Mouse (Mus musculus) frontal cortex, postnatal 14 days (tissue): ENCODE measurements around the gene Klhl31.

Source experiments
- DNase-seq, 2 experiments: peaks; one replicate each; pipeline ENCODE4 v3.0.0; 2022; ENCODE audit warnings: low spot score in 2 of 2

The Klhl31 gene

DNA sequence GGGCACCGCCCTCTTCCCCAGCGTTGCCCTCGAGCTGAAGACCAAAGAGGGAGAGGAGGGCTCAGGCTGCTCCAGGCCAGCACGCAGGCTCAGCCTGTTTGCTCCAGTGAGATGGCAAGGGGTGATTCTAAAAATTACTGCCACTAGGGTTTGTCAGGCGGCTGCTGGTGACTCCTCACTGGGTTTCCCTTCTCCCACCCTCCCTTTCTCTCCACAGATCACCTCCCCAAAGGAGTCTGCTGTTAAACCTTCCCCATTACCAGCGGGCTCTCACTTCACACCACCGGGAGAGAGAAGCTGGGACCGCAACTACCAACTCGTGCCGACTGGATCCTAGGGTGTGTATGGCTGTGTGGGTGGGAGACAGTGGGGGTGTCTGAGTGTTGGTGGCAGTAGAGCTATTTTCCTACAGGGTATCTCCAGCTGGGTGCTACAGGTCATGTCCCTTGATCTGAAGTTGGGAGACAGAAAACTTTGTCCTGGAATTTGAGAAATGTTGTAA is at the start of gene Klhl31:
Gene Klhl31, plus strand, starts transcription at position 51 of the 502 bp plus-strand sequence.
- no peak for DNase-seq

DNA sequence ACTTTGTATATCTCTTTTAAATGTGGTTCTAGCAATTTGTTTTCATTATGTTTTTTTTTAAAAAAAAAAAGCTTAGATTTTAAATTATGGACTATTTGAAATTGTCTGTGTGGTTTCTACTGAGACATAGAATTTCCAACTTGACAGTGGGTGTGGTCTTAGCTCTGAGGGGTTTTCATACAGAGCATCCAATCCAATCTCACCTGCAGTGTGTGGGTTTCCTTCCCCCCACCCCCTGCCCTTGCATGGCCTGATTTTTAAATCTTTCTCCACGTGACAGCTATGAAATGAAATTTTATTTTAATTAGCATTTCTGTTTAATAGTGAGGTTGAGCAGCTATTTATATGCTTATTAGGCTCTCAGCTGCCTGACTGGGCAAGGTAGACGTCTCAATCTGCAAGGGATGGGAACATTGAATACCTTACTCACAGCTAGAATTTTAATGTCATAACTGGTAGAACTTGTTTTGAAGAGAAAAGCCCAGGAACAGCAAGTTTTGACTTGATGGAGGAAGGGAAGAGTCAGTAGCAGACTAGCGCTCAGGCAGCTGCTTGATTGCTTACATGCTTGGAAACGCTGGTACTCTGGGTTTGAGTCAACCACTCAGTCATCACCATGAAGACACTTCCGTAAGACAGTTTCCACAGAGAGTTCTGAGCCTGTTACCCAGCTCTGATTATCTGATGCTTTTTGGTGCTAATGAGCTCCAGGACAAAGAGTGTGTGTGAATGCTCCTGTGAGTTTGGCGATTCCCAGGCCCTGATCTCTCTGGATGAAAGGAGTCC is 49.3 kb upstream of the Klhl31 start:
- DNase-seq, result no peak

DNA sequence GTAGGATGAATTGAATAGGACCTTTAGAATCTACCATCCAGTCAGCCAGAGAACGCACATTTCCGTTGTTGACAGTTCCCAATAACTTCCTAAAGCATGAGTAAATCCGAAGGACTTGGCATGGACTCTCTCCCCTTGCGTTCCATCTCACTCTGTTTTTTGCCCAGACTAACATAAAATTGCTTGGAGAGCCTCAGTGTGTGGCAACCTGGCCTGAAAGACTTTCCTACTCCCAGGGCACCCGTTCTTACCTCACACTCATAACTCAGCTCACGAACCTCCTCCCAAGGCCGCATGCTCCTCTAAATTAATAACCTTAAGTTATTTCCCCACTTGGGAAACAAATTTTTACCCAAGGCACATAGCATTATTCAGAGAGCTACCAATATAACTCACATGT is 48.7 kb upstream of the Klhl31 start:
- DNase-seq, result no peak

GRCm38 (mm10) chr9:77589496-77589895 is 46.8 kb upstream of the Klhl31 start:
- DNase-seq, result no peak

- no peak for DNase-seq
Observed at GRCm38 (mm10) chr9:77592423-77592822, 43.9 kb upstream of the Klhl31 start.

- DNase-seq, result no peak
Observed at GRCm38 (mm10) chr9:77595006-77595626, 41.2 kb upstream of the Klhl31 start.

GRCm38 (mm10) chr9:77596355-77596754 is 39.9 kb upstream of the Klhl31 start:
- peak; percentile 39 to 73 for DNase-seq

- no peak for DNase-seq
Observed at GRCm38 (mm10) chr9:77598560-77598959, 37.7 kb upstream of the Klhl31 start.

- DNase-seq, result no peak
Observed at GRCm38 (mm10) chr9:77602302-77603266, 33.7 kb upstream of the Klhl31 start.

DNA sequence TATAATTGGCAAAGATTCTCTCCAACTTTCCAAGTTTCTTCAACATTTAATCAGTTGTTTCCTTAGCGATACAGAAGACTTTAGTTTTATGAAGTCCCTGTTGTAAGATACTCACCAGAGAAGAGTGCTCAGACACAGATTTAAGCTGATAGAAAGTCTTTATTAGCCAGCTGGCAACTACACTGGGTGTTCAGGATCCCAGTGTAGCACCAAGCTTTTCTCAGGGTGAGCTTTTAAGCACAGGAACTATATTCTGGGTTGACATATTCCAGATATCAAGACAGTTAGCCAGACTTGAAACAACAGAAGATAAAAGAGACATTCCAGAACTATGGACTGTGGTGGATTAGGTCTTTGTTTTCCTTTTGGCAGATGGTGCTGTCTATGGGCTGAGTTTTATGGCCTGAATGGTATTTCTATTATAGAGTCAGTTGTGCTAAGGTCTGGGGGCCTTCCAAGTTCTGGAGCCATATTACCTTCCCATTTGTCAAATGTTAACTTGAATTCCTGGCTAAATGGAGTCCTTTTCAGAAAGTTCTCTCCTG is 32.3 kb upstream of the Klhl31 start:
- DNase-seq, result no peak

DNA sequence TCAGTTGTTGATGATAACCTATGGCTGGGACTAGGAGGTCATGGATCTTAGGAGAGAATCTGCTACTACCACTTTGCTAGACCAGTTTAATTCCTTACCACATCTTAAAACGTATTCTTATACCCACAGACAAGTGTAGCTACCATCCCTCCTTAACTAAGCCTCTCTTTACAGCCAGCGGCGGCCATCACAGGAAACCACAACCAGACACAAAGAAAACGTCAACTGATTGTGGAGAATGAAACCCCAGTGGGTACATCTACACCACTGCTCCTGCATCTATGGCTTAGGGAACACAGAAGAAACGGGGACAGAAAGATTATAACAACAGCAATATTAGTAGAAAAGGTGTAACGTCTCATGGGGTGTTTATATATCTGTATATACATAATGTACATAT is 29.0 kb upstream of the Klhl31 start:
- no peak for DNase-seq

GRCm38 (mm10) chr9:77607840-77608239 is 28.5 kb upstream of the Klhl31 start:
- DNase-seq, result no peak

GRCm38 (mm10) chr9:77610811-77611210 is 25.5 kb upstream of the Klhl31 start:
- no peak for DNase-seq

DNA sequence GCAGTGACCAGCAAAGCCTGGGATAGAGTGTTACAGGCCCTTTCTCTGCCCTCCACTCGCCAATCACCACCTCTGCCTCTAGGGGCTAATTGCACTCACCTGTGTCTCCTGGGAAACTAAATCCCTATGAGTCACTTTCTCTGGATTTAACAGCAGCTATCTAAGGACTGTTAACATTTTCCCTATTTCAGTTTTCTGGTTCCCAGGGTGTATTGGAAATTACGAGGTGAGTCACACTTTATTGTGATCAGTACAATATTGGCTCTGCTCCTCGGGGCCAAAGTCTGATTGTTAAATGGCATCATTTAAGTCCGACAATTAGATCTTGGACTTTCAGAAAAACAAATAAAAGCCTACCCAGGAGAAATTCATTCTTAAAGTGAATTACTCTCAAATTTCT is 24.0 kb upstream of the Klhl31 start:
- DNase-seq, result no peak

DNA sequence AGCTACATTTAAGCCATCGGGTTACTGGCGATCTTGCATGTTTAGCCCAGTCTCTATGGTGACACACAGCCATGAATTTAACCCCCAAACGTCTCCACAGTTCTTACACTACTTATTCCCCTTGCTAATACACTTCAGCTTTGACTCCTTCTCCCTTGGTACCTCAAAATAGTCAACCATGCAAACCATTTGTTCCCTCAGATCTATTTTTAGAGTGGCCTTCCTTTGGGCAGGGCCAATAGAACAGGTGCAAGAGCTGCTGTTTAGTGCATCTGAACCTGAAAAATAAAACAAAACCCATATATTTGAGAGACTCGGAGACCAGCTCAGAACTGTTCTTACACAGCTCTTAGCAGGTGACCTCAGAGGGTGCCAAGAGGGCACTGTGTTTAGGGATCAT is 20.4 kb upstream of the Klhl31 start:
- DNase-seq, result no peak

GRCm38 (mm10) chr9:77616796-77617195 is 19.5 kb upstream of the Klhl31 start:
- DNase-seq, result no peak

GRCm38 (mm10) chr9:77617751-77618150 is 18.5 kb upstream of the Klhl31 start:
- DNase-seq, result no peak

DNA sequence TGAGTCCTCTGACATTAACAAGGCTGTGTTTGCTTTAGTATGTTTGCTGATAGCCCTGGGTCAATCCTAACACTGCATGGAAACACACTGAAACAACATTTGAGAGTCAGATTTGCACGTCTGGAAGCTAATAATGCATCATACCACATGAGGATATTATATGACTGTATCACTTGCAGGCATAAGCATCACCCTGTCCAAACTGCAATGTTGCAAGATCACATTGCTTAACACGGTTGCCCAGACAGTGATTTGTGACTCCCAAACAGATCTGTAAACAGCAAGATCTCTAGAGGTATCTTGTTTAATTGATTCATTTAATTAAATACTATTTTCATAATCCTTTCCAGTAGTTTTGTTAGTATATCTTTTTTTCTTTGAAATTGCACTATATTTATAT is 17.9 kb upstream of the Klhl31 start:
- no peak for DNase-seq

DNA sequence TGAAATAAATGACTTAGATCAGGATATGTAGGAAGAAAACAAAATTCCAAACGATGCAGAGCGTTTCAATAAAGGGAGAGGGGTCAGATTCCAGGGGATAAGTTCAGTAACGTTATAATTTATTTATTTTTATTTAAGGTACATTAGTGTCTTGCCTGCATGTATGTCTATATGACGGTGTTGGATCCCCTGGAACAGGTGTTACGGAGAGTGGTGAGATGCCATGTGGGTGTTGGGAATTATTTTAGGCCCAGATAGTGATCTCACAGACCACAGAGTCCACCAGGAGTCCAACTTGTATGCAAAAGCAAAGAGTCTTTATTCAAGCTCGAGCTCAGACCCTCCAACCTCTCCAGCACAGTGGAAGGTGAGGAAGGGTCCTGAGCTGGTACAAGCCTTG is 16.2 kb upstream of the Klhl31 start:
- no peak for DNase-seq

DNA sequence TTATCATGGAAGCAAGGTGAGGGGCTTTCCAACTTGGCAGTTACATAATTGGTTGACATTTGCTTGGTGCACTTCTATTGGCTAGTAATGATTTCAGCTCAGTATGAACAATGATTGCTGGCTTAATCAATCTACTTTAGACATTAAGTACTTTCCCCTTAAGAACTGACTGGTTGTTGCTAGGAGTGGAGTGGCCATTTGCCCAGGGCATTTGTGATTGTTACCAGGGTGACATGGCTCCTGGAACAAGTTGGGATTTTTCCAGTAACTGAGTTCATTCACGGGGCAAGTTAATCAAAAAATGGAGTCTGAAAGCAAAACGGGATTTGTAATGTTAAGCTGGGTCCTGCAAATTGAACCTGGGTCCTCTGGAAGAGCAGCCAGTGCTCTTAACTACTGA is 15.8 kb upstream of the Klhl31 start:
- no peak for DNase-seq

DNA sequence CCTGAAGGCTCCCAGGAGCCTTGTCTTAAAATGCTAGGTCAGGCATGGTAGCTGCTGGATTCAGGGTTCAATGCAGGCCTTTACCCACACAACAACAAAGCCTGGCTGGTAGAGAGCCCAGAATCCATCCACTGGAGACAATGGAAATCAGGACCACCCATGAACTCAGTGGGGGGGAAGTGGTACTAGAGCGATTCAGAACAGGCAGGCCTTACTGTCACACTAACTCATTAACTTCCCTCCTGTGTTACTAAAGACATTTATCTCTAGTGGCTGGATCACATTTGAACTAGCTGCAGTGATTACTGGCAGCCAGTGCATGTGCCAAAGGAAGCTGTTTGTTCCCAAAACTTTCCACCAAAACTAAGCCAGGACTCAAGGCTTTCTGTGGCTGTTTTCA is 13.4 kb upstream of the Klhl31 start:
- DNase-seq, result no peak
